Mouse (Mus musculus): Measurements from ENCODE around the gene Prim1. TPM values are rescaled to one million over a fixed set of nuclear protein-coding genes. Genes with fewer than 3 reads are reported as not detected.

Gene Prim1
- total and polyA plus RNA-seq, 2 experiments from 2014 or later: 15.2 to 33.3 TPM

DNA sequence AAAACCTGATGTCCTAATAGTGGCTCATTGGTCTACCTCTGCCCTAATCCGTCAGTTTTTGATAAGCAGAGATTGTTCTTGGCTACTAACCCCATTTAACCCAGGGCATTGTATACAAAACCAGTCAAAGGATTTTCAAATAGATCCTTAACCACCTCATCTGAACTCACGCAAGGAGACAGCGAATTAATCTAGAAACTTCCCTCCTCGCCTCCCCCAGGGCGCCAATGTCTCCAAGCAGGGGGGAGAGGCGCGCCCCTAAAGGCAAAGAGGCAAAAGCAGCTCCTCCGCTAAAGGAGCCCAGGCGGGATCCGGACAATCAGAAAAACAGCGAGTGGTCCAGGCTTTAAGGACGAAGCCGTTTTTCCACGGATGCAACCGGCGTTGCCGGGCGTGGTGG, 43.2 kb downstream of the Prim1 start:
- H3K4me1 ChIP-seq (ENCODE audit: insufficient read depth, low read length): peaks cover 8% of the 10 kb centered on the region
- H3K27ac ChIP-seq: peak overlapping the region; percentile 98
- no peaks in the 10 kb centered on the region for H3K27me3 ChIP-seq (ENCODE audit: insufficient read depth, low read length)
- no peaks in the 10 kb centered on the region for H3K36me3 ChIP-seq (ENCODE audit: insufficient read depth, low read length)
- under 1% methylated on average over 18 of the region's 18 CpGs for WGBS
- H3K9ac ChIP-seq (replicated peaks; ENCODE audit: low read length): peak overlapping the region; percentile 96
- H3K4me2 ChIP-seq (ENCODE audit: low read depth, low read length): peak overlapping the region; percentile 87
- no peak for DNase-seq (ENCODE audit: low spot score)
- peak overlapping the region; percentile 64 for H3K4me3 ChIP-seq (ENCODE audit: low read length)
- ATAC-seq: no peak
- no peaks in the 10 kb centered on the region for H3K9me3 ChIP-seq (ENCODE audit: low read length)
- TF ChIP-seq CTCF (IDR thresholded peaks at IDR 0.05; ENCODE audit: low read depth): peak; percentile 18; the same call in 1 of the 2 replicates

DNA sequence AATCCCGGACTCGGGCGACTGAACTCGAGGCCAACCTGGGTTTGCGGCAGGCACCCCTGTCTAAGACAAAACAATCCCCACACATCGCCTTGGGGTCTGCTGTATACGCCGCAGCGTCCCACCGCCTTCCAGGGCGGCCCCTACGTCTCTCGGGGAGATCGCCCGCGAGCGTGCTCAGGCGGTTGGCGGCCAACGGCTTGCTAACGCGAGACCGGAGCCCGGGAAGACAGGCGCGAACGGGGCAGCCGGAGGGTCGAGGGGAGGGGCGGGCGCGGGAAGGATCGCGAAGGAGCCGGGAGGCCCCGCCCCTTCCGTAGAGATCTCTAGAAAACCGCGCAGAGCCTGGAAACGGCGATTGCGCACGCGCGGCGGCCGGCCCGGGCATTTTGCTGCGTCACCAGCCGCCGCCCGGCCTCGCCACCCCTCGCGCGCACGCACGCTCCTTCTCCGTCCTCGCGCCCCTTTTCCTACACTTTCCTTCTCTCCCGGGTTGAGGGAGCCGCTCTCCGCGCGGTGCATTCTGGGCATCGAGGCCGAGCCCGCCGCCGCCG, 43.7 kb downstream of the Prim1 start, which contains the start of gene Ptges3:
Gene Ptges3 (plus strand): TSS at position 354 of the 551 bp plus-strand sequence.
- H3K27ac ChIP-seq: peak within 1 kb of the TSS; percentile 98
- peak; percentile 99 for DNase-seq (ENCODE audit: low spot score)
- no peaks in the 10 kb centered on the region for H3K9me3 ChIP-seq (ENCODE audit: low read length)
- TF ChIP-seq CTCF (IDR thresholded peaks at IDR 0.05; ENCODE audit: low read depth): no peak
- H3K9ac ChIP-seq (replicated peaks; ENCODE audit: low read length): peak within 1 kb of the TSS; percentile 96
- WGBS: under 1% methylated on average over 66 of the region's 72 CpGs
- ATAC-seq: peak; percentile 97
- H3K4me3 ChIP-seq (ENCODE audit: low read length): peak within 1 kb of the TSS; percentile 64
- peak within 1 kb of the TSS; percentile 87 for H3K4me2 ChIP-seq (ENCODE audit: low read depth, low read length)
- H3K36me3 ChIP-seq (ENCODE audit: insufficient read depth, low read length): no peaks in the 10 kb centered on the region
- no peaks in the 10 kb centered on the region for H3K27me3 ChIP-seq (ENCODE audit: insufficient read depth, low read length)
- peaks cover 8% of the 10 kb centered on the region for H3K4me1 ChIP-seq (ENCODE audit: insufficient read depth, low read length)

DNA sequence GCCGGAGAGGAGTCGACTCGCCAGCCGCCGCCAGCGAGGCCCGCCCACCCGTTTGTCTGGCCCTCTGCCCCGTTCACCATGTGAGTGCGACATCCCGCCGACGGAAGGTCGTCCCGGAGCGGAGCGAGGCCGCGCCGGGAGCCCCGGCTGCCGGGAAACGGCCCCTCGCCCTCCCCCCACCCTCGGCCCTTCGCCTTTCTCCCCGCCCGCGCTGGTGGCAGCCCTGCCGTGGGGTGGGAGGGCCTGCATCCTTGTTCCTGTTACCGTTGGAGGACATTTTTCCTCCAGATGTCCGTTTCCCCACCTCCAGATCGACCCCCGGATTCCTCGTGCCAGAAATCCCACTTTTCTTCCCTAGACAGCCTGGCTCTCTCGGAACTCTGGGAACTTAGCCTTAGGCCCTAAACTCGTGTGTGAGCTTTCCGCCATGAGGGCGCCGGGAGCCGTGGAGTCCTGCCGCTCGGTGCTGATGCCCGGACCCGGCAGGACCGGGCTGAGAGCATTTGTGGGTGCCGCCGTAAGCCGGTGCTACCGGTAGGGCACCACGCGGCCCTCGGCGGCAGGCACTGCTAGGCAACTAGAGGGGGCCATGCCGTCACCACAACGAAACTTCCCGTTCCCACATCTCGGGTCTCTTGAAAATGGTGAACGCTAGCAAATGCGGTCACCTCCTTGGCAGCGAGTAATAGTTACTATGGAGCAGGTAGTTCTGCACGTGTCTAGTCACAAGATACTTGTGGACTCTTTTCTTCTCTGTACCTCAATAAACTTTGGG, 44.4 kb downstream of the Prim1 start:
- peak; percentile 37 for TF ChIP-seq CTCF (IDR thresholded peaks at IDR 0.05; ENCODE audit: low read depth)
- Histone ChIP-seq H3K4me2 (ENCODE audit: low read depth, low read length) (peak overlapping the region; percentile 87), H3K27ac (peak overlapping the region; percentile 98), H3K36me3 (ENCODE audit: insufficient read depth, low read length) (no peaks in the 10 kb centered on the region), H3K9me3 (ENCODE audit: low read length) (no peaks in the 10 kb centered on the region), H3K4me1 (ENCODE audit: insufficient read depth, low read length) (peaks cover 8% of the 10 kb centered on the region), H3K4me3 (ENCODE audit: low read length) (peak overlapping the region; percentile 64), H3K27me3 (ENCODE audit: insufficient read depth, low read length) (no peaks in the 10 kb centered on the region), H3K9ac (replicated peaks; ENCODE audit: low read length) (peak overlapping the region; percentile 96)
- DNase-seq (ENCODE audit: low spot score) (peak; percentile 62), ATAC-seq (peak; percentile 10; the same call in 1 of the 2 replicates)
- WGBS: under 1% methylated on average over 54 of the region's 62 CpGs

DNA sequence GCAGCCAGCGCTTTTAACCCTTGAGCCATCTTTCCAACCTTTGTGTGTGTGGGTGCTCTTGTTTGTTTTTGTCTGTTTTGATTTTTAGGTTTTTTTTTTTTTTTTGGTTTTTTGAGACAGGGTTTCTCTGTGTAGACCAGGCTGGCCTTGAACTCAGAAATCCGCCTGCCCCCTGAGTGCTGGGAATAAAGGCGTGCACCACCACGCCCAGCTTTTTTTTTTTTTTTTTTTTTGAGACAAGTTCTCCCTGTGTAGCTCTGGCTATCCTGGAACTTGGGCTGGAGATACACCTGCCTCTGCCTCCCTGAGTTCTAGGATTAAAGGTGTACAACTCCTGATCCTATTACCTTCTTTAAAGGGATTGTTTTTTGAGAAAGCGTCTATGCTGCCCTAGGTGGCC, 46.1 kb downstream of the Prim1 start:
- no peak overlapping the region for H3K4me3 ChIP-seq (ENCODE audit: low read length)
- peak overlapping the region; percentile 87 for H3K4me2 ChIP-seq (ENCODE audit: low read depth, low read length)
- no peak for DNase-seq (ENCODE audit: low spot score)
- H3K9me3 ChIP-seq (ENCODE audit: low read length): no peaks in the 10 kb centered on the region
- no peaks in the 10 kb centered on the region for H3K27me3 ChIP-seq (ENCODE audit: insufficient read depth, low read length)
- no peak for ATAC-seq
- H3K9ac ChIP-seq (replicated peaks; ENCODE audit: low read length): peak overlapping the region; percentile 96
- WGBS: 91% methylated on average over 5 of the region's 5 CpGs
- H3K27ac ChIP-seq: no peak overlapping the region
- no peak for TF ChIP-seq CTCF (IDR thresholded peaks at IDR 0.05; ENCODE audit: low read depth)
- peaks cover 8% of the 10 kb centered on the region for H3K4me1 ChIP-seq (ENCODE audit: insufficient read depth, low read length)
- no peaks in the 10 kb centered on the region for H3K36me3 ChIP-seq (ENCODE audit: insufficient read depth, low read length)

DNA sequence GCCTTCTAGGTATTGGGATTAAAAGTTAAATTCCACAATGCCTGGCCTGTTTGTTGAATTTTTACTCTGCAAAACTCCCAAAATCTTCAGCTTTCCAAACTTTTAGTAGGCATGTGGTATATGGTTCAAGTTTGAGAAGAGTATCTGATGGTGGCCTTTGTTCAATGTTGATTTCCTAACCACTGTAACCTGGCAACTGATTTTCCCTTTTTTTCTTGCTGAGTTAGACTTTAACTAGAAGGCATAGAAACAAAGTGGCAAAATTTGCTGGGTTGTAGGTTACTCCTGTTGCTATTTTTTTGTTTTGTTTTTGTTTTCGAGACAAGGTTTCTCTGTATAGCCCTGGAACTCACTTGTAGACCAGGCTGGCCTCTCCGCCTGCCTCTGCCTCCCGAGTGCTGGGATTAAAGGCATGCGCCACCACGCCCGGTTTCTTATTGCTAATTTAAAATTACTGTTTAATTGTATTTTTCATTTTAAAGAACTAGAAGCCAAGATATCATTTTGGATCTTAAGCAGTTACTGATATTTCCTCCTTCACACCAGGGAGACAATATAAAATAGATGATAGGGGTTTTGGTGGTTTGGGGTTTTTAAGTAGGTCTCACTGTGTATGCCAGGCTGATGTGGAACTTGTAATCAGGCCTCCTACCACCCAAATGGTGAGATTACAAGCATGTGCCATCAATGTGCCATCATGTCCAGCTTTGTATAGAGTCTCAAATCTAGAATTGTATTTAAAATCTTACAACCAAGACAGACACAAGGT, 47.4 kb downstream of the Prim1 start:
- Histone ChIP-seq H3K4me2 (ENCODE audit: low read depth, low read length) (no peak overlapping the region), H3K36me3 (ENCODE audit: insufficient read depth, low read length) (no peaks in the 10 kb centered on the region), H3K27me3 (ENCODE audit: insufficient read depth, low read length) (no peaks in the 10 kb centered on the region), H3K4me3 (ENCODE audit: low read length) (no peak overlapping the region), H3K27ac (no peak overlapping the region), H3K4me1 (ENCODE audit: insufficient read depth, low read length) (peaks cover 8% of the 10 kb centered on the region), H3K9me3 (ENCODE audit: low read length) (no peaks in the 10 kb centered on the region), H3K9ac (replicated peaks; ENCODE audit: low read length) (no peak overlapping the region)
- no peak for TF ChIP-seq CTCF (IDR thresholded peaks at IDR 0.05; ENCODE audit: low read depth)
- no peak for ATAC-seq
- DNase-seq (ENCODE audit: low spot score): no peak
- WGBS: 95% methylated on average over 6 of the region's 6 CpGs

DNA sequence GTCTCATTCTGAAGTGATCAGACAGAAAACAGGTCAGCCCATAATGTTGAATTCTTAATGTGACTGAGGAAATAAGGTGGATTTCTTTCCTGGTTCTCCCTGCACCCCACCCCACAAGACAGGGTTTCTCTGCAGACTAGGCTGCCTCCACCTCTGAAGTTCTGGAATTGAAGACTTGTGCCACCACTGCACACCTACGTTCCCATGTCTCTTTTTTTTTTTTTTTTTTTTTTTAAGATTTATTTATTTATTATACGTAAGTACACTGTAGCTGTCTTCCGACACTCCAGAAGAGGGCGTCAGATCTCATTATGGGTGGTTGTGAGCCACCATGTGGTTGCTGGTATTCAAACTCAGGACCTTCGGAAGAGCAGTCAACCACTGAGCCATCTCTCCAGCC, 51.1 kb downstream of the Prim1 start:
- Histone ChIP-seq H3K9ac (replicated peaks; ENCODE audit: low read length) (no peak overlapping the region), H3K4me1 (ENCODE audit: insufficient read depth, low read length) (no peaks in the 10 kb centered on the region), H3K27me3 (ENCODE audit: insufficient read depth, low read length) (no peaks in the 10 kb centered on the region), H3K27ac (no peak overlapping the region), H3K4me2 (ENCODE audit: low read depth, low read length) (no peak overlapping the region), H3K36me3 (ENCODE audit: insufficient read depth, low read length) (peaks cover 12% of the 10 kb centered on the region; the same call in 1 of the 2 replicates), H3K4me3 (ENCODE audit: low read length) (no peak overlapping the region), H3K9me3 (ENCODE audit: low read length) (no peaks in the 10 kb centered on the region)
- ATAC-seq (no peak), DNase-seq (ENCODE audit: low spot score) (no peak)
- TF ChIP-seq CTCF (IDR thresholded peaks at IDR 0.05; ENCODE audit: low read depth): no peak
- WGBS: 80% methylated on average over 5 of the region's 5 CpGs

Data from hindbrain, postnatal 0 days (tissue).